Mouse (Mus musculus): ENCODE results near the gene Sept8.
A peak's percentile ranks its signal among the peaks of the same experiment; 100 is the strongest.

Sept8 gene

DNA sequence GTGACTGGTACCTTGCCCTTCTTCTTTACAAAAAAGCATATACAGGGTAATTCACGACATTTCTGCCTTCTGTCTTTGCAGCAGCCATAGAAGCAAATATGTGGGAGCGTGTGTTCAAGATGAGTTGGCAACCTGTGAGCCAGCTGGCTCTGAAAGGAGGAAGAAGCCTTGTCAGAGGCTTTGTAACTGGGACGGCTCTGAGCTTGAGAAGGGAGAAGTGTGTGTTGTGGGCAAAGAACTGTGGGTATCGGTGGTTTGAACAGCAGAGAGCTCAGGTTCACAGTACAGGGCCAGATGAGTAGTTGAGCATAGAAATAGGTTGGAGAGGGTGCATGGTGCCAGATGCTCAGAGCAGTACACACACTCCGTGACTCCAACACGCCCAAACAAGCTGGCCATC lies 22.1 kb upstream of the Sept8 start:
- DNase-seq: no peak

DNA sequence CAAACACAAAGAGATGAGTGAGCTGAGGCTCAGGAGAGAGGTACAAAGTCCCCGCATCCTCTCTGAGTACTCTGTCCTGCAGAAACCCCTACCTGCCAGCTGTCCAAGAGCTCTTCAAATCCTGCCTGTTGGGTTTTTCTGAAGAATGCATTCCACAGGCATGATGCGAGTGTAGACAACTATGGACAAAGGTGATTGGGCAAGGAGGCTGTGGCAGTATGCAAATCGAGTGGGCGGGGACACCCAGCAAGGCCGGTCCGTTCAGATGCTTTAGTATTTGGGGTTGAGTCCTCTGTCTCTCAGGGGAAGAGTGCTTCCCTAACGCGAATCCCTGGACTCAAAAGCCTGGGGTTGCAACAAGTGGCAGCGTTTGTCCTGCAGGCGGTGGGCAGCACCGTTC lies 18.5 kb upstream of the Sept8 start:
- DNase-seq: peak; percentile 78

DNA sequence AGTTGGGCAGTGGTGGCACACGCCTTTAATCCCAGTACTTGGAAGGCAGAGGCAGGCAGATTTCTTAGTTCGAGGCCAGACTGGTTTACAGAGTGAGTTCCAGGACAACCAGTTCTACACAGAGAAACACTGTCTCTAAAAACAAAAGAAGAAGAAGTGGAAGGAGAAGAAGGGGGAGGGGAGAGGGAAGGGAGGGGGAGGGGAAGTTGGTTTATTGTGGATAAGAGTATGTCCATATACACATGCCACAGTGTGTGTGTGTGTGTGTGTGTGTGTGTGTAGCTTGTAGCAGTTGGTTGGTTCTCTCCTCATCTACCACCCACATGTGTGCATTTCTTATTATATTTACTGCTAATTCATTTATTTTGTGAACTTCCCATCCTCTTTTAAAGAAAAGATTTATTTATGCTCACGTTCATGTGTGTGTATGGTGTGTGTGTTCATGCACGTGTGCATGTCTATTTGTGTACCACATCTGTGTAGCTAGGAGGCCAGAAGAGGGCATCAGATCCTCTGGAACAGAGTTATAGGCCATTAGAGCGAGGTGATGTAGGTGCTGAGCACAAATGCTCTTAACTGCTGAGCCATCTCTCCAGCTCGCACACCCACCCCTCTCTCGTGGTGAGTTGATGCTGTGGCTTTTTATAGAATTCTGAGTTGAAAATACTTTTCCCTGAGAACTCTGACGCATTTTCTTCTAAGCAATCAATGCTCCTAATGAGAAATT lies 16.9 kb upstream of the Sept8 start:
- DNase-seq: no peak

DNA sequence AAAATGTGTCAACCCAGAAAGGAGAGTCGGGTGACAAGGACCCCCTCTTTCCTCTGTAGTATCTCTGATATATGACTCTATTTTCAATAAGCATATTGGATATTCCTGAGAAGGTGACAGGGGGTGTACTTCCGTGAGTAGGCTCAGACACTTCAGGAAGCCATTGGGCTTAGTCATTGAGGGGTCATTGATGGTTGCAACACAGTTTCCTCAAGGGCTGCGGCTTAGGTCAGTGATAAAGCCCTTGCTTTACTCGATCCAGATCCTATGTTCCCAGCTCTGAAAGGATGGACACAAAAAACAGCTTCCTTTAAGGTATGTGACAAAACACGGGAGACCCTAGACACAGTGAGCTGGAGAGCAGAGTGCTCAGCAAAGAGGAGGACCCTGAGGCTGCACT lies 15.3 kb upstream of the Sept8 start:
- no peak for DNase-seq

DNA sequence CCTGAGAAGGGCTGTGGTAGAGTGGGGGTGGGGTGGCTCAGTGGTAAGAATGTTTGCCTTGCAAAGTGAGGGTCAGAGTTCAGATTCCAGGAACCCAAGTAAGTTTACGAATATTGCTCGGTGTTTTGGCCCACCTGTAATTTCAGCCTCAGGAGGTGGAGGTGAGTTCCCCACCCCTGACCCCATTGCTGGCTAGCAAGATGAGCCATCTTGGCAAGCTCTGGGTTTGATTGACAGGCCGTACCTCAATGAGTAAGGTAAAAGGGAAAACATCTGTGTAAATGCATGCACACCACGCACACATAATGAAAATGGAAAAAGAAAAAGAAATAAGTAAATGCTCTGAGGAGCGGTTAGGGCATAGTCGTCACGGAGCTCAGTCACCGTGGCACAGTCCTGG lies 14.7 kb upstream of the Sept8 start:
- no peak for DNase-seq

DNA sequence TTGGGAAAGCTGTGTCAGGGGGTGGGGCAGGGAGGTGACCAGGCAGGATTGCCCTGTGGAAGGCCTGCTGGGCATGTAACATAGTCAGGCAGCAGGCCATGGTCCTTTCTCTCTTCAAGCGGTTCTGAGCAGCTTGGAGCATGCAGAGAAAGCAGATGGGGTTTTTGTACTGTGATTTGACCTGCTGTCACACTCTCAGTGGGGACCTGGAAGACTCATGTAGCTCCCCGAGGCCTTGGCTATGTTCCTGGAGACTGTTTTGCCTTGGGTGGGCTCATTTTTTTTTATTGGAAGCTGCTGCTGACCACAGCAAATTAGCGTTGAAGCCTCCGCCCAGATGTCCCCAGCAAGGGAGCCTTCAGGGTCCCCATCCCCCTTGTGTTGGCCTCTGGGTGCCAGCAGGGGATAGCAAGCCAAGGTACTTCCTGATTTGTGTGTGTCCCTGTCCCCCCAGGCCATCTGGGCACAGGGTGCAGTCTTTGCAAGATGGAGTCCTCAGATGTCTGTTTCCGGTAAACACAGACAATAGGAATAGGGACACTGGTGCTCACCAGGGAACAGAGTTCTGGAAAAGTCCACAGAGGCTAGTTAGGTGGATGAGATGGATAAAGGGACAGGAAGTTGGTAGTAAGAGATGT lies 13.9 kb upstream of the Sept8 start:
- peak; percentile 50 for DNase-seq

DNA sequence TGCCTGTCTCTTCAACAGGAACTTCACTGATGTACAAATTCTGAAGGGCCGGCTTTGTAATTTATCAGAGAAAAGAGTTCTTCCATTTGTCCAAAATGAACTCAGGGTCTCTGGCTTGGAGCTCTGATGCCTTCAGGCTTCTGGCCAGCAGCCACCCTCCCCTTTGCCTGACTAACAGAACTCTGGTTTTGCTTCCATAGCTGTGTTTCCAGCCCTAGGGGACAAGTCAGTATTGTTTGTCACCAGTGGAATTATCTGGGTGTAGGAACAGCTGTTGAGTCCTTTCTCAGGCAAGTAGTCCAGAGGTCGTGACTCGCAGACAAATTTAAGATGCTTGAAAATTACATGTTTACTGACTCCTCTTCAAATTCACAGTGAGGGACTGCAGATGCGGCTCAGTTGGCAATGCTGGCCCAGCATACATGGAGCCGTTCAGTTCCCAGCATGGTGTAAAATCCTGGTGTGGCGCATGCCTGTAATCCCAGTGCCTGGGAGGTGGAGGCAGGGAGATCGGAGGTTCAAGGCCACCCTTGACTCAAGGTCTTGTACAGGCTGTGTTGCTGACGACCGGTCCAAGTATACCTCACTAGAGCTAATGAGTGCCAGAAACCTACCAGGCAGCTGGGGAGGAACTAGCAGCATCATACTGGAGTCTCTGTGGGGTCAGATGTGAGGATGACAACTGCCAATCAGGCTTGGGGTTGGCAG lies 11.8 kb upstream of the Sept8 start:
- DNase-seq: no peak

DNA sequence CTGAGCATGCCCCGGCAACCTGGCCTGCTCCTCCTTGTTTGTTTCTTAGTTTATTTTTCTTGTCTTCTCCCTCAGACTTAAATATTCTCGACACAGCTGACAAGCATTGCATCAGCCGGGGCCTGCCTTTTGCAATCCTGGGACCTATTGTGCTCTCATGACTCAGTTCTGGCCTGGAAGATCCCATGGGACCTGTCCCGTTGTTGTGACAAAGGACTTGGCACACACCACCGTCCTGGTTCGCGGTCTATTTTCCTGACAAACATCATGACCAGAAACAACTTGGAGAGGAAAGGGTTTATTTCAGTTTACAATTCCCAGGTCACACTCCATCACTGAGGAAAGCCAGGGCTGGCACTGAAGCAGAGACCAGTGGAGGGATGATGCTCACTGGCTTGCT lies 10.9 kb upstream of the Sept8 start:
- no peak for DNase-seq

DNA sequence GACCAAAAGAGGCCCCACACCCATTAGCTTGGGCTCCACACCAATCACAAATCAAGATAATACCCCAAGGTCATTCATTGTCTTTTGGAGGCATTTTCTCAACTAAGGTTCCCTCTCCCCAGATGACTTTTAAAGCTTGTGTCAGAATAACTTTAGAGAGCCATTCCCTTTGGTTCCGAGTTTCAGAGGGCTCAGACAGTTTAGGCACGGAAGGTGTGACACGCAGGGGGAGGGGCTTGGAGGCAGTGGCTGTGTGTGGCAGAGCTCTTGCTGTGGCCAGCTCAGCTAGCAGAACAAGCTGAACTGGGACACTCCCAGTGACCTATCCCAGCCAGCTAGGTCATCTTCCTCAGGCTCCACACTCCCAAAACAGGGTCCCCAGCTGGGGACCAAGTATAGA lies 10.5 kb upstream of the Sept8 start:
- no peak for DNase-seq

DNA sequence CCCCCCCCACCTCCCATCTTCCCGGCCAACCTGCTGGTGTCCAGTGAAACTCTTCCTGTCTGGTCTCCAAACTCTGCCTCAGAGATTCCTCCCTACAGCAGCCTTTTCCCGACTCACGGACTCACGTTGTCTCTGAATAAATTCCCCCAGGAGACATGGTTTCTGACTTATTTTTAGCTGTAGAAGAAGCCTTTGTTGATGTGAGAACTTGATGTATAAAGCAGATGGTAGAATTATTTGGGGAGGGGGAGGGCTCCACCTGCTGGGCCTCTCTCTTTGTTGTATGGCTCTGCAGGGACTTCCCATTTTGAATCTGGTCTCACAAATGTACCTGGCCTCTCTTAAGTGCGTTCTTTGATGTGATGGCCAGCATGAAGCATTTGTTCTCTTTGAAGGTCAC lies 8.7 kb upstream of the Sept8 start:
- DNase-seq: no peak

DNA sequence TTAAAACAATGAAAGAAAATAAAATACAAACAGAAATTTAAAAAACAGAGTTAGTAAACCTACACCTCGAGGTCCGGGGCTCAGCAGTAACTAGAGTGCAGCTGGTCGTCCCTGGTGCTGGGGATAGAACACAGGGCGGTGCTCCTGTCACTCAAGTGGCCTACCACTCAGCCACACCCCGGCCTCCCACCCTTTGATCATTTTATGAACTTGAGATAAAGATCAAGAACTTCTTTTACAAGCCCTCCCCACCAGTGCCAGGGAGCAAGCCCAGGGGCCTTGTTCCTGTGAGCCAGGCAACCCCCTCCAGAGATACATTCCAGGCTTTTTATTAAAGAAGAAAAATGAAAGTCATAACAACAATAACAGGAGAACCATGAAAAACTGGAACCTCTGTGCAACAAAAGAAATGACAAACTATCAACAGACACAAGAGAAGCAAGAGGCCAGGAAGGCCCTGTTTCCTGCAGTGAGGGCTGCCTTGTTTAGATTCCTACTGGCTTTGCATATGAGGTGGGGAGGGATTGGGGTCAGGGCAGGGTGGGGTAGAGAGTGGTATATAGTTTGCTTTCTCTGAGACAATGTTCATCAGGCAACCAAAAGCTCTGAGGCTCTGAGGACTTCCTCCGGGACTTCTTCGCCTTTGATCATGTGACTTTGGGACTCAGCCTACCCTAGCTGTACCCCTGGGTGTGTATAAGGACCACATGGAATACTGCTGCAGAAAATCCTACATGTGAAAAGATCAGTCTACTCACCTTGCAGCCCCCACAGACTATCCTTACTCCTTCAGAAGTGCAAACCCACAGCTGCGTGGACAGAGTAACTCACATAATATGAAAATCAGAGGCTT lies 2.1 kb upstream of the Sept8 start:
- DNase-seq: no peak

DNA sequence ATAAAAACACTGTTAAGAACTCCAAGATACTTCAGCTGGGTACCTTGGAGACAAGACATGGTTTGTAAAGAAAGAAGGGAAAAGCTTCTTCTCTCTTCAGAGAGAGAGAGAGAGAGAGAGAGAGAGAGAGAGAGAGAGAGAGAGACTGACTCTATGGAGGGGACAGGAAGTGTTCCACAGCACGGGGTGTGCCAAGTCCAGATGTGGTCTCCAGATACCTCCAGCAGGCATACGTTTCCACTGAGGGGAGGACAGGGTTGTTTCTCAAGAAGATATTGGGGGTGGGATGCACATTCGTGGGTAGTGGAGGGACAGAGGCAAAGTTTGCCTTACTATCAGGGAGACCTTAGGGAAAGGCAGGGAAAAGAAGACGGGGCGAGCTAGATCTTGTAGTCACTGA lies 298 bp upstream of the Sept8 start:
- DNase-seq: no peak

DNA sequence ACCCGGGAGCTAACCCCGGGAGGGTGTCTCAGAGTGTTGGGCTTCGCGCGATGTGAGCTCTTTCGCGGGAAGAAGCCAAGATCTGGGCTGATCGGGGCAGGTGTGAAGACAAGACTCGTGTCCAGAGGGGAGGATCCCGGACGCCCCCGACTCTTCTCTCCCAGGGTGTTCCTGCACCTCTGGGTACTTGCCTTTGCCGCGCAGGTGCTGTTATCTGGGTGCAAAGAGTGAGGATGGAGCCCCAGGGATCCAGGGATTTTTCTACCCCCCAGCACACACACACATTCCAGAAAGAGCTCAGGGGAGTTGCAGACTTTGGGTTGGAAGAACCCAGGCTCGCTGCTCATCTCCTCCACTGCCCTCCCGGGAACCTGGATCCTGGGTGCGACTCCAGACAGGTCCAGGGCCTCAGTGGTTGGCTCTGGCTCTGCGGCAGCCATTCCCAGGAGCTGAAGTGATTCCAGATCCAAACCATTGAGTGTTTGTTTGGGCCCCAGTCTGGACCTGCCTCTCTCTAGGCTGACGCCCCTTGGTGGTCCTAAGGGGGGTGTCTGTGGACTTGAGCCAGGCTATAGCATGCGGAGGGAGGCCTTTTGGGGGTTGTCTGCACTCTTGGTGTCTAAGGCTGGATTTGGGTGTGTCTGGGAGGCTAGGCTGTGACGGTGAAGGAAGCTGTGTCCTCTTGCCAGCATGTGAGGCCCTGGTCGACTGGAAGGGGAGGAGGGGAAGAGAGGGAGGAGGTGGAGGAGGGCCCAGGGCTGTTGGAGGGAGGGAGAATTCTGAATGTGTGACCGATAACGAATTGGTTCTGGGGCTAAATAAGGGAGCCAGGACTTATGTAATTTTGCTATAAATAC lies 1.3 kb downstream of the Sept8 start:
- DNase-seq: peak; percentile 71

DNA sequence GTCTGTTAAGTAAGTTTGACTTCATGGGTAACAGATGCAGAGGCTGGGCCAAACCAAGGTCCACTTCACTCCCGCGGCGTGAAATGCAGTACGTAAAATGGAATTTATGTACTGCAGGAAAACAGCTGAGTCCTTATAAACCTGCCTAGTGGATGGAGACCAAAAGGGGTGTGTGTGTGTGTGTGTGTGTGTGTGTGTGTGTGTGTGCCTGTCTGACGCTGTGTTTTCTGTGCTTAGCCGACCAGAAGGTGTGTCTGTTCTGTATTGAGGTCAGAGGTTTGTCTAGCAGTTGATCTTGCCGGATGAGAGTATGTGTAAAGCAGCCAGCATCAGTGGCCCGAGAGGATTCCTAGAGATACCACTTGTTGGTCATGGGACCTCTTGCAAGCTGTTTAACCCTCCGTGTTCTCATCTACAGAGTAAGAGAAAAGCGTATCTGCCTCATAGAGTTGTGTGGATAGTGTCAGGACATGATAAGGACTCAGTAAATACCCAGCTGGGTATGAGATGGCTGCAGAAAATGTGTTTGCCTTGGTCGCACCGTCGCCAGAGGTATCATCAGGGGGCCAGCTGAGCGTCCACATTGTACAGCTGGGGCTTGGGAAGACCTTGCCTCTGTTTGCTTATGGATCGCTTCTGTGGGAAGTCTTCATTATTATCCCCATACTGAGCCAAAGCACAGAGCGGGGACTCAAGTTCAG lies 2.2 kb downstream of the Sept8 start:
- DNase-seq: peak; percentile 55

DNA sequence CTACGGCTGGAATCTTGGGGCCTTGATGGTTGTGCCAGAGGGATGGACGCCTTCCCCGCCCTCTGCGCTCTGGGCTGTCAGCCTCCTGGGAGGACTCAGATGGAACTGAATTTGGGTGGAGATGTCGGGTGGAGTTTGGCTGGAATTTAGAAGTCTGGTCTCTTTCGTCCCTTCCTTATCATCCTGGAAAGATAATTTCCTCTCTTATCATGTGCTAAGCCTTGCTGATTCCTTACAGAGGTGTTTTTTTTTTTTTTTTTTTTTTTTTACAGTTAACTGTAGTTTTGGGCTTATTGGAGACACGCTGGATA lies 2.7 kb downstream of the Sept8 start:
- no peak for DNase-seq

DNA sequence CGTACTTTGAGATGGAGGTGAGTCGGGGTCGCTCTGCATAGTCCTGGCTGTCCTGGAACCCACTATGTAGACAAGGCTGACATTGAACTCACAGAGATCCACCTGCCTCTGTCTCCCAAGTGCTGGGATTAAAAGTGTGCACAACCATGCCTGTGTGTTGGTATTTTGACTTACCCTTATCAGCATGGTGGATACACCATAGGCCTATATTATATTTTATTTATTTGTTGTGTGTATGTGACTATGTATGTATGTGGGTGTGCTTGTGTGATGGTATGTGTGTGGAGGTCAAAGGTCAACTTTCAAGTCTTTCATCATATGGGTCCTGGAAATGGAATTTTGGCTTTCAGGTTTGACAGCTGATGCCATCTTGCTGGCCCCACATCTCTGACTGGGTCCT lies 3.3 kb downstream of the Sept8 start:
- no peak for DNase-seq

DNA sequence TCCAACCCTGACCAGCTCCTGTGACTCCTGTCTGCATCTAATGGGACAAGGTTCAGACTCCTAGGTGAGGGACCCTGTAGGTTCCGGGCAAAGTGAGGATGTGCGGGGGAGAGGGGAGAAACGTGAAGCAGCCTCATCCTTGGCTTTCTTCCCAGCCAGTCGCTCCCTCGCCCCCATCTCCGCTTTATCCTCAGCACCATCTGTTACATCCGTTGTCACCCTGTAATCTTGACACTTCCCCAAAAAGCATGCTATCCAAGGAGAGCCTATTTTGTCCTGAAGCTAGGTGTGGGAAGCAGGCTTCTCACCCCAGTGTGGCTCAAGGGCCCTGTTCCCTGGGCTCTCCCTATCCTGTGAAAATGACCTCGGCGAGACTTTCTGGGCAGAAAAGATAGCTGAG lies 3.9 kb downstream of the Sept8 start:
- no peak for DNase-seq

DNA sequence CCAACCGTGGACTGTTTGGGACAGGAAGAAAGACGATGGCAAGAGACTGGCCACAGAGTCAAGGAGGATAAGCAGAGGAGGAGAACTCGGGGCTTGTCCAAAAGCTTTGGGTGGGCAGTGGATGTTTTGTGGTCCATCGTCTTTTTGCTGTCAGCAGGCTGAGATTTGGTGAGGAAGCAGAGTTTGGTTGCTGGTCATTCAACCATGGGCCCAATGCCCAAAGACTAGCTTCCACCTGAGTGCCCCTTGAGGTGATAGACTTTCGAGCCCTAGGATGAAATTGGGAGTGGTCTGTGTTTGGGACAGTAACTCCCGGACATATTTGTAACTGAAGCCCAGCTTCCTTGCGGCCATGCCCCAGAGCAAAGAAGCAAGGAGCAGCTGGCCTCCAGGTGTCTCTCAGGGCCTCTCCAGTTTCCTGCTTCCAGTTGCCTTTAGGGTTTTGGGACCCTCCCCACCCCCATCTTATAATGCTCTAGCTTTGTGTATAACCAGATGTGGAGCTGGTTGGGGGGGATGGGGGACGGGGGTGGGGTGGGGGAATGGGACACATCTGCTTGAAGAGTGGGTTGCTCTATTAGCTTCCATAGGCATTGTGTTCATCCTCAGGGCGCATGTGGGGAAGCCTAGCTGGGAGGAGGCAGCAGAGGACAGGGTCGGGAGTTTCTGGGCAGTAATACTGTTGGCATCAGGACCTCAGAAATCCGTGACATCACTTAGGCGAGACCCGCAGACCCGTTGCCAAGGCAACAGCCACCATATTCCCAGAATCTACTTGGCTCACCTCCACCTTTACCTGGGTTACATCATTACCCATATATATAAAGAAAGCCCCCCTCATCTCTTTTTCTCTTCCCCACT lies 4.7 kb downstream of the Sept8 start:
- DNase-seq: no peak

DNA sequence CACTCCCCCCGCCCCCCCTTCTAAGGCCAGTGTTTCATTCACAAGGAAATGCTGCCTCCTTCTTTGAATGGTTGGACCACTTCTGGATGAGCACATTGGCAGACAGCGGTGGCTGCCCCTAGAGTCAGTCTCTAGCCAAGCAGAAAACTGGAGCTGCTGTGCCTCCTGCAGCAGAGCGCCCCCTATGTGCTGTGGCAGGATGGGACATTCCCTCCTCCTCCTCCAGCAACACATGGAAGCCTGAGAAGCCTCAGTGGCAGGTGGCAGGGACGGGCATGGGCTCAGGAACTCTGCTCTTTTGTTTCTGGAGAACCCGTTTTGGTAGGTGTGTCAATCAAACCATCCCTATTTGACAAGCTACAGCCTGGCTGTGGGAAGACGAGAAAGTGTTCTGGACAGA lies 5.8 kb downstream of the Sept8 start:
- peak; percentile 64 for DNase-seq

DNA sequence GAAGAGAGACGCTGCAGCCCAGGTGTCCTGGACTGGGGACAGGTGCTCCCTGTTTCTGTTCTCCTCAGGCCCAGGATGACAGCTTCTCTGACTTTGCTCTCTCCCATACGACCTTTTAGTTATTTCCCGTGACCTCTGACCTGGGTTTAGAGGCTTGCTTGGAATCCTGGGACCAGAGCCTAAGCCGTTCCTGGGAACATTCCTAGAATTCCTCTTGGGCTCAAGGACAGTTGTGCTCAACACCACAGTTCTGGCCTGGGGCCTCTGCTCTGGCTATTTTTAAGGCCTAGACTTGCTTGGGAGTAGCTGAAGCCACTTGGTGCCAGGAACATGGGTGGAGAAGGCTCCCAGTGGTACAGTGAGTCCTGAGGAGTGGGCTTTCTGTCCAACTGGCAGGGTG lies 6.4 kb downstream of the Sept8 start:
- DNase-seq: no peak

Measured in retina, postnatal 1 day (tissue).